Mouse (Mus musculus) neural tube, embryonic 11.5 days (tissue): ENCODE results near the gene Cask. TPM values are rescaled to one million over a fixed set of nuclear protein-coding genes. Genes with fewer than 3 reads are reported as not detected.

Experiments
- ATAC-seq: fragments of 200-750 bp; cut with Nextera tagmentation; 2 replicates; pipeline ENCODE4 v1.8.0; 2017; ENCODE audit warnings: moderate number of reproducible peaks, mild to moderate bottlenecking, moderate TSS enrichment, moderate library complexity; ENCODE audit not compliant: insufficient read depth, low FRiP score, low TSS enrichment
- DNase-seq: peaks from one replicate; pipeline ENCODE4 v3.0.0-alpha.2; 2015; ENCODE audit warnings: low spot score
- H3K27ac ChIP-seq: fragments of 300-500 bp; sonication (generic); 2 replicates; pipeline ENCODE4 v1.5.1; 2014; ENCODE audit warnings: low read depth, mild to moderate bottlenecking, low read length
- H3K27me3 ChIP-seq: fragments of 300-500 bp; sonication (generic); 2 replicates; pipeline ENCODE4 v1.6.1; 2014; ENCODE audit warnings: mild to moderate bottlenecking, low read length, mixed read lengths; ENCODE audit not compliant: control insufficient read depth, insufficient read depth
- H3K36me3 ChIP-seq: fragments of 300-500 bp; sonication (generic); 2 replicates; pipeline ENCODE4 v1.6.1; 2014; ENCODE audit warnings: mild to moderate bottlenecking, low read length, moderate library complexity, mixed read lengths; ENCODE audit not compliant: control insufficient read depth, insufficient read depth
- H3K4me1 ChIP-seq: fragments of 300-500 bp; sonication (generic); 2 replicates; pipeline ENCODE4 v1.6.1; 2014; ENCODE audit warnings: low read length, mixed read lengths; ENCODE audit not compliant: control insufficient read depth, insufficient read depth
- H3K4me2 ChIP-seq: fragments of 300-500 bp; sonication (generic); 2 replicates; pipeline ENCODE4 v1.6.1; 2014; ENCODE audit warnings: low read depth, mild to moderate bottlenecking, moderate library complexity
- H3K4me3 ChIP-seq: fragments of 300-500 bp; sonication (generic); 2 replicates; pipeline ENCODE4 v1.5.1; 2014; ENCODE audit warnings: low read depth, low read length
- H3K9ac ChIP-seq: fragments of 300-500 bp; sonication (generic); 2 replicates; pipeline ENCODE4 v1.6.1; 2014; ENCODE audit warnings: mild to moderate bottlenecking, low read length
- H3K9me3 ChIP-seq: fragments of 300-500 bp; sonication (generic); 2 replicates; pipeline ENCODE4 v1.6.1; 2016; ENCODE audit warnings: low read length; ENCODE audit not compliant: control insufficient read depth
- WGBS: fragments of 180-500 bp; shearing (Covaris S2); extraction: QIAGEN DNeasy Blood & Tissue Kit; methylation state at CpG from one replicate; pipeline ENCODE4 v1.1.7; 2014; 5-methylcytosine and 5-hydroxymethylcytosine counted together
- polyA plus RNA-seq: library from polyadenylated mRNA; unstranded; fragments of >200 nt; fragmentation: Nextera tagmentation; extraction: Ambion mirVana; gene quantifications from 2 replicates; pipeline ENCODE4 v1.2.1, GENCODE M21; 2014

The Cask gene
- polyA plus RNA-seq, 1 experiment from 2014 or later: 33.0 TPM

GRCm38 (mm10) chrX:13551566-13551965, 299.6 kb downstream of the Cask start:
- no peak for DNase-seq
- H3K27me3 ChIP-seq: no peaks in the 10 kb centered on the region
- H3K4me2 ChIP-seq: no peak overlapping the region
- no peak for ATAC-seq
- no peaks in the 10 kb centered on the region for H3K9me3 ChIP-seq
- H3K36me3 ChIP-seq: no peaks in the 10 kb centered on the region
- no peaks in the 10 kb centered on the region for H3K4me1 ChIP-seq
- H3K27ac ChIP-seq: no peak overlapping the region
- no peak overlapping the region for H3K4me3 ChIP-seq
- H3K9ac ChIP-seq: no peak overlapping the region
- 90% methylated on average over 4 of the region's 4 CpGs for WGBS

GRCm38 (mm10) chrX:13549100-13549499, 302.1 kb downstream of the Cask start:
- no peaks in the 10 kb centered on the region for H3K9me3 ChIP-seq
- H3K27ac ChIP-seq: no peak overlapping the region
- no peaks in the 10 kb centered on the region for H3K36me3 ChIP-seq
- H3K4me2 ChIP-seq: no peak overlapping the region
- no peak overlapping the region for H3K9ac ChIP-seq
- no peaks in the 10 kb centered on the region for H3K27me3 ChIP-seq
- no peak overlapping the region for H3K4me3 ChIP-seq
- DNase-seq: no peak
- WGBS: 91% methylated on average over 4 of the region's 4 CpGs
- H3K4me1 ChIP-seq: no peaks in the 10 kb centered on the region
- no peak for ATAC-seq

- H3K36me3 ChIP-seq: no peaks in the 10 kb centered on the region
- H3K27ac ChIP-seq: no peak overlapping the region
- H3K27me3 ChIP-seq: no peaks in the 10 kb centered on the region
- H3K4me2 ChIP-seq: no peak overlapping the region
- no peak overlapping the region for H3K4me3 ChIP-seq
- ATAC-seq: no peak
- H3K9me3 ChIP-seq: no peaks in the 10 kb centered on the region
- H3K4me1 ChIP-seq: no peaks in the 10 kb centered on the region
- WGBS: 94% methylated on average over 8 of the region's 8 CpGs
- H3K9ac ChIP-seq: no peak overlapping the region
- DNase-seq: no peak
These were observed 329.9 kb downstream of the Cask start for GRCm38 (mm10) chrX:13521288-13521687.

- H3K4me2 ChIP-seq: no peak overlapping the region
- H3K27me3 ChIP-seq: no peaks in the 10 kb centered on the region
- no peaks in the 10 kb centered on the region for H3K36me3 ChIP-seq
- WGBS: 91% methylated on average over 4 of the region's 4 CpGs
- H3K9me3 ChIP-seq: no peaks in the 10 kb centered on the region
- no peak overlapping the region for H3K27ac ChIP-seq
- no peak for DNase-seq
- no peak overlapping the region for H3K9ac ChIP-seq
- no peaks in the 10 kb centered on the region for H3K4me1 ChIP-seq
- ATAC-seq: no peak
- no peak overlapping the region for H3K4me3 ChIP-seq
These were observed 330.6 kb downstream of the Cask start for GRCm38 (mm10) chrX:13520566-13520965.

GRCm38 (mm10) chrX:13519408-13519783, 331.8 kb downstream of the Cask start:
- no peak overlapping the region for H3K9ac ChIP-seq
- 90% methylated on average over 5 of the region's 5 CpGs for WGBS
- H3K4me3 ChIP-seq: no peak overlapping the region
- H3K4me2 ChIP-seq: no peak overlapping the region
- no peak overlapping the region for H3K27ac ChIP-seq
- ATAC-seq (no peak), DNase-seq (no peak)
- no peaks in the 10 kb centered on the region for H3K27me3 ChIP-seq
- H3K36me3 ChIP-seq: no peaks in the 10 kb centered on the region
- H3K9me3 ChIP-seq: no peaks in the 10 kb centered on the region
- H3K4me1 ChIP-seq: no peaks in the 10 kb centered on the region

GRCm38 (mm10) chrX:13518781-13519407, 332.3 kb downstream of the Cask start:
- ATAC-seq (no peak), DNase-seq (no peak)
- H3K4me2 ChIP-seq: no peak overlapping the region
- no peak overlapping the region for H3K27ac ChIP-seq
- H3K9me3 ChIP-seq: no peaks in the 10 kb centered on the region
- H3K9ac ChIP-seq: no peak overlapping the region
- no peaks in the 10 kb centered on the region for H3K36me3 ChIP-seq
- 88% methylated on average over 4 of the region's 4 CpGs for WGBS
- H3K4me3 ChIP-seq: no peak overlapping the region
- H3K27me3 ChIP-seq: no peaks in the 10 kb centered on the region
- H3K4me1 ChIP-seq: no peaks in the 10 kb centered on the region

- Histone ChIP-seq H3K4me2 (no peak overlapping the region), H3K27ac (no peak overlapping the region), H3K36me3 (no peaks in the 10 kb centered on the region), H3K9me3 (no peaks in the 10 kb centered on the region), H3K9ac (no peak overlapping the region), H3K4me1 (no peaks in the 10 kb centered on the region), H3K4me3 (no peak overlapping the region), H3K27me3 (no peaks in the 10 kb centered on the region)
- 83% methylated on average over 10 of the region's 10 CpGs for WGBS
- no peak for DNase-seq
- ATAC-seq: no peak
These were observed 333.1 kb downstream of the Cask start for GRCm38 (mm10) chrX:13518019-13518418.

GRCm38 (mm10) chrX:13516451-13516850, 334.7 kb downstream of the Cask start:
- DNase-seq: no peak
- Histone ChIP-seq H3K36me3 (no peaks in the 10 kb centered on the region), H3K9me3 (no peaks in the 10 kb centered on the region), H3K4me1 (no peaks in the 10 kb centered on the region), H3K27me3 (no peaks in the 10 kb centered on the region), H3K9ac (no peak overlapping the region), H3K27ac (no peak overlapping the region), H3K4me3 (no peak overlapping the region), H3K4me2 (no peak overlapping the region)
- WGBS: 93% methylated on average over 6 of the region's 6 CpGs
- no peak for ATAC-seq

GRCm38 (mm10) chrX:13513864-13514263, 337.3 kb downstream of the Cask start:
- DNase-seq (no peak), ATAC-seq (no peak)
- no peaks in the 10 kb centered on the region for H3K27me3 ChIP-seq
- no peaks in the 10 kb centered on the region for H3K9me3 ChIP-seq
- no peaks in the 10 kb centered on the region for H3K4me1 ChIP-seq
- 88% methylated on average over 5 of the region's 5 CpGs for WGBS
- no peak overlapping the region for H3K27ac ChIP-seq
- no peak overlapping the region for H3K4me2 ChIP-seq
- no peak overlapping the region for H3K4me3 ChIP-seq
- H3K9ac ChIP-seq: no peak overlapping the region
- H3K36me3 ChIP-seq: no peaks in the 10 kb centered on the region
